Mouse (Mus musculus) kidney, postnatal 0 days (tissue): Measurements from ENCODE around the gene Pkn3. TPM values are rescaled to one million over a fixed set of nuclear protein-coding genes. Genes with fewer than 3 reads are reported as not detected.

ENCODE experiments used
- ATAC-seq: fragments of 200-750 bp; cut with Nextera tagmentation; replicated peaks from 2 replicates; pipeline ENCODE4 v1.8.0; 2017; ENCODE audit warnings: low read depth, moderate number of reproducible peaks, moderate TSS enrichment, moderate library complexity; ENCODE audit not compliant: low FRiP score
- DNase-seq: peaks from one replicate; pipeline ENCODE4 v3.0.0-alpha.2; 2016; ENCODE audit warnings: low spot score
- H3K27ac ChIP-seq: fragments of 300-500 bp; sonication (generic); 2 replicates; pipeline ENCODE4 v1.5.1; 2014; ENCODE audit warnings: mild to moderate bottlenecking
- H3K27me3 ChIP-seq: fragments of 300-500 bp; sonication (generic); 2 replicates; pipeline ENCODE4 v1.6.1; 2014; ENCODE audit warnings: low read length, mixed read lengths; ENCODE audit not compliant: insufficient read depth
- H3K36me3 ChIP-seq: fragments of 300-500 bp; sonication (generic); 2 replicates; pipeline ENCODE4 v1.6.1; 2014; ENCODE audit warnings: low read length, mixed read lengths; ENCODE audit not compliant: insufficient read depth
- H3K4me1 ChIP-seq: fragments of 300-500 bp; sonication (generic); replicated peaks from 2 replicates; pipeline ENCODE4 v1.6.1; 2014; ENCODE audit warnings: antibody characterized with exemption, low read length, mixed read lengths; ENCODE audit not compliant: insufficient read depth
- H3K4me2 ChIP-seq: fragments of 300-500 bp; sonication (generic); 2 replicates; pipeline ENCODE4 v1.6.1; 2014; ENCODE audit warnings: mild to moderate bottlenecking, low read length, moderate library complexity, mixed read lengths
- H3K4me3 ChIP-seq: fragments of 300-500 bp; sonication (generic); replicated peaks from 2 replicates; pipeline ENCODE4 v1.5.1; 2014; ENCODE audit warnings: low read depth, low read length
- H3K9ac ChIP-seq: fragments of 300-500 bp; sonication (generic); 2 replicates; pipeline ENCODE4 v1.6.1; 2014; ENCODE audit warnings: low read depth, low read length
- H3K9me3 ChIP-seq: fragments of 300-500 bp; sonication (generic); replicated peaks from 2 replicates; pipeline ENCODE4 v1.6.1; 2016; ENCODE audit warnings: low read length, inconsistent platforms, mixed read lengths
- CTCF ChIP-seq: IDR thresholded peaks from 2 replicates; pipeline ENCODE4 v1.5.1; 2016; ENCODE audit warnings: antibody characterized with exemption, low read depth, mild to moderate bottlenecking, moderate library complexity
- WGBS: fragments of 180-500 bp; shearing (Covaris S2); extraction: QIAGEN DNeasy Blood & Tissue Kit; methylation state at CpG from one replicate; pipeline ENCODE4 v1.1.7; 2014; 5-methylcytosine and 5-hydroxymethylcytosine counted together
- polyA plus RNA-seq: library from polyadenylated mRNA; unstranded; fragments of >200 nt; fragmentation: Nextera tagmentation; extraction: Ambion mirVana; gene quantifications from 2 replicates; pipeline ENCODE4 v1.2.1, GENCODE M21; 2015

Pkn3 gene
- polyA plus RNA-seq, 1 experiment from 2014 or later = 6.4 TPM

- H3K36me3 ChIP-seq = 0 out of 2 replicates have a peak, but pooled peaks cover 6% of the 10 kb centered on the region
- H3K27ac ChIP-seq = no peak overlapping the region
- no peak overlapping the region for H3K9ac ChIP-seq
- peaks cover 15% of the 10 kb centered on the region; the same call in 1 of the 2 replicates for H3K4me1 ChIP-seq
- WGBS = 84% methylated on average over 4 of the region's 4 CpGs
- ATAC-seq (no peak), DNase-seq (no peak)
- no peak overlapping the region for H3K4me2 ChIP-seq
- no peak overlapping the region for H3K4me3 ChIP-seq
- no peaks in the 10 kb centered on the region for H3K27me3 ChIP-seq
- TF ChIP-seq CTCF = no peak
- H3K9me3 ChIP-seq = no peaks in the 10 kb centered on the region
Measured at GRCm38 (mm10) chr2:30120269-30120668, 42.8 kb downstream of the Pkn3 start.

GRCm38 (mm10) chr2:30122766-30123165 is 45.3 kb downstream of the Pkn3 start:
- Histone ChIP-seq H3K9ac (no peak overlapping the region), H3K27ac (no peak overlapping the region), H3K4me3 (no peak overlapping the region), H3K27me3 (no peaks in the 10 kb centered on the region), H3K9me3 (no peaks in the 10 kb centered on the region), H3K36me3 (no peaks in the 10 kb centered on the region), H3K4me1 (peaks cover 15% of the 10 kb centered on the region; the same call in 1 of the 2 replicates), H3K4me2 (no peak overlapping the region)
- 81% methylated on average over 5 of the region's 5 CpGs for WGBS
- no peak for TF ChIP-seq CTCF
- ATAC-seq (no peak), DNase-seq (no peak)

DNA sequence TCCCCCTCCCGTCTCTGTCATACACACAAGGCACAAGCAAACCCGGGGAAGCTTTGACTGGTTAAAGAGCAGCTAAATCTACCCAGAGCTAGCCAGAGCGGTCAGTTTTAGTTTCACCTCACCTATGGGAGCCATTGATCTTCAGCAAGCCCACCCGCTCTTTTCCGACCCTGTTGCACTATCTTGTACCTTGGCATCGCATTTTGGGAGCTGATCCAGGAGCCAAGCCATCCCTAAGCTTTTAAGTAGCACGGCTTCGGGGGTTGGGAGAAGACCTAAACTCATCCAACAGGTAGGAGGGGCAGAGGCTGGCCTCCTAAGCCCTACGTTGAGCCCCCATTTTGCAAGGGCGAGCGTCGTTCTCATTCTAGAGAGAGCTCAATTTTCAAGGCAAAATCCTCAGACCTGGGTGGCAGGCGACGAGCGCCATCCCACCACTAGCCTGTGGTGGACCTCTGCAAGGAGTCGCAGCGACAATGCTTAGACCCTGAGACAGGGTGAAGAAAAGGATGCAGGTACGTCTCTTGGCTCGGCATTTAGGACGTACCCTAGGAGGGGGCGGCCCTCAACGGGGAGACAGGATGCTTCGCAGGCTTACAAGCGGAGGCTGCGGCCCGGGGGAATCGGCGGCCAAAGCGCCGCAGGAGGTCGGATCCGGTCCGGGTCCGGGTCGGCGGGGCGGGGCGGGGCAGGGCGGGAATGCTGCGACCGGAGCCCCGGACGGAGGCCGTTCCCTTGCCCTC is 46.4 kb downstream of the Pkn3 start:
- DNase-seq = no peak
- under 1% methylated on average over 44 of the region's 44 CpGs for WGBS

DNA sequence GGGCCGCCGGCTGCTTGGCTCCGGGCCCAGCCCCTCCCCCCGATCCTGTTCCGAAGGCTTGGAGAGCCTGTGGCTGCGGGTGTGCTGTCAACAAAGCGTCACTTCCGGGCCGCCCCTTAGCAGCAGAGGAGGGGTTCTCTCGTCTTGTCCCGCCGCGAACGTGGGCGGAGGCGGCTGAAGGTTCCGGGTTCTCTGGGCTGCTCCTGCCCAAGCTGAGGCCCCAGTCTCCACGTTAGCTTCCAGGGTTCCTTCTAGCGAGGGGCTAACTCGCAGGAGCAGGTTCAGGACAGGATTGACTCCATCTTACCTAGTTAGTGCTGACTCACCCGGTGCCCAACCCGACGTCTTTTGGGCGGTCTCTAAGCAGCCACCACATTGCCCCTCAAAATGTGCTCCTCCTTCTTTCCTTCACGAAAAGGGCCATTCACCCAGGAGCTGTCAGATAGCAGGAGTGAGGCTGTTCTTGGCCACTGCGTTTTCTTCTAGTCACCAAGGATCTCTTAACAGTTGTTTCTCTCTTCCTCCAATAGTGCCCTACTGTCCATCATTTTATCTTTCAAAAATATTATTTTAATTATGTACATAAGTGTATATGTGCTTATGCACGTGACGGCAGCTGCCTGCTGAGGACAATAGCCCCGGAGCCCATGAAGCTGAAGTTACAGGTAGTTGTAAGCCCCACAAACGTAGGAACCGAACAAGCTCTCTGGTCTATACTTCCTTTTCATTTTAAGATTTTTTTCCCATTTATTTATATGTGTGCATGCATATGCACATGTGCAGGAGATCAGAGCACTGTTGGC is 47.2 kb downstream of the Pkn3 start, which contains the start of gene Zer1:
Gene Zer1, minus strand, starts transcription at position 114 of the 803 bp plus-strand sequence.
- Histone ChIP-seq H3K9ac (peak within 1 kb of the TSS; percentile 88), H3K9me3 (no peaks in the 10 kb centered on the region), H3K27ac (peak within 1 kb of the TSS; percentile 90), H3K36me3 (no peaks in the 10 kb centered on the region), H3K4me1 (peaks cover 15% of the 10 kb centered on the region; the same call in 1 of the 2 replicates), H3K27me3 (no peaks in the 10 kb centered on the region), H3K4me2 (peak within 1 kb of the TSS; percentile 94), H3K4me3 (peak within 1 kb of the TSS; percentile 71)
- TF ChIP-seq CTCF = no peak
- peak; percentile 97 for DNase-seq
- ATAC-seq = peak; percentile 92
- WGBS = 9% methylated on average over 29 of the region's 31 CpGs

More for the DNA sequence above, 46.4 kb downstream of the Pkn3 start:
- no peaks in the 10 kb centered on the region for H3K9me3 ChIP-seq
- peaks cover 15% of the 10 kb centered on the region; the same call in 1 of the 2 replicates for H3K4me1 ChIP-seq
- H3K9ac ChIP-seq = peak overlapping the region; percentile 88
- no peaks in the 10 kb centered on the region for H3K27me3 ChIP-seq
- peak overlapping the region; percentile 90 for H3K27ac ChIP-seq
- no peak; the same call in 1 of the 2 replicates for ATAC-seq
- H3K4me3 ChIP-seq = peak overlapping the region; percentile 71
- H3K36me3 ChIP-seq = no peaks in the 10 kb centered on the region
- no peak; the same call in 1 of the 2 replicates for TF ChIP-seq CTCF
- peak overlapping the region; percentile 94 for H3K4me2 ChIP-seq

GRCm38 (mm10) chr2:30128789-30129188 is 51.3 kb downstream of the Pkn3 start:
- Histone ChIP-seq H3K4me1 (0 out of 2 replicates have a peak, but pooled peaks cover 9% of the 10 kb centered on the region), H3K27me3 (no peaks in the 10 kb centered on the region), H3K9me3 (no peaks in the 10 kb centered on the region), H3K4me2 (no peak overlapping the region), H3K36me3 (no peaks in the 10 kb centered on the region), H3K27ac (no peak overlapping the region), H3K9ac (no peak overlapping the region), H3K4me3 (no peak overlapping the region)
- ATAC-seq (no peak), DNase-seq (peak; percentile 81)
- 22% methylated on average over 2 of the region's 2 CpGs for whole genome bisulfite sequencing
- peak; percentile 89 for TF ChIP-seq CTCF

DNA sequence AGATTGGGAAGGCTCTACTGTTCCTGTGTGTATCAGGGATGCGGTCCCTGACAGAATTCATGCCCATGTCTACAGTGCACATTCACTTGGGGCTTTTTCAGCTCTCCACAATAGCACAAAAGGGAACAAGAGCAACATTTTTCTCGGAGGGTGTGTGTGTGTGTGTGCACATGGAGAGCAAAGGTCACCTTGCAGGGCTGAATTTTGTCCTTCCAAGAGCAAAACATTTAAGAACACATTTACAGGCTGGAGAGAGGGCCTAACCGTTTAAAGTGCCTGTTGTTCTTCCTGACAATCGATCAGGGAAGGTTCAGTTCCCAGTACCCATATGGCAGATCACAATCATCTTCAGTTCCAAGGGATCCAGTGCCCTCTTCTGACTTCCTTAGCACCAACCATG is 52.7 kb downstream of the Pkn3 start:
- no peak for ATAC-seq
- H3K9me3 ChIP-seq = no peaks in the 10 kb centered on the region
- 66% methylated on average over 4 of the region's 4 CpGs for WGBS
- H3K4me1 ChIP-seq = 0 out of 2 replicates have a peak, but pooled peaks cover 11% of the 10 kb centered on the region
- H3K4me2 ChIP-seq = no peak overlapping the region
- no peak overlapping the region for H3K4me3 ChIP-seq
- TF ChIP-seq CTCF = no peak
- no peak overlapping the region for H3K9ac ChIP-seq
- H3K27ac ChIP-seq = no peak overlapping the region
- DNase-seq = no peak
- no peaks in the 10 kb centered on the region for H3K36me3 ChIP-seq
- no peaks in the 10 kb centered on the region for H3K27me3 ChIP-seq
